Mouse (Mus musculus) activated CD4-positive, CD25-positive, alpha-beta regulatory T cell, adult 4 months (primary cell): ENCODE data around the gene Wdr93. TPM values are rescaled to one million over a fixed set of nuclear protein-coding genes. Genes with fewer than 3 reads are reported as not detected.

Experiments
- ATAC-seq: one replicate; pipeline ENCODE4 v1.8.0; 2017
- polyA plus RNA-seq, 2 experiments: library from polyadenylated mRNA; unstranded; fragments of 100-300 nt; shearing (Covaris generic); gene quantifications; one replicate each; pipeline ENCODE4 v1.2.1; 2017

Gene Wdr93
- polyA plus RNA-seq, 2 experiments from 2014 or later = 0.27 TPM; not detected in 1

DNA sequence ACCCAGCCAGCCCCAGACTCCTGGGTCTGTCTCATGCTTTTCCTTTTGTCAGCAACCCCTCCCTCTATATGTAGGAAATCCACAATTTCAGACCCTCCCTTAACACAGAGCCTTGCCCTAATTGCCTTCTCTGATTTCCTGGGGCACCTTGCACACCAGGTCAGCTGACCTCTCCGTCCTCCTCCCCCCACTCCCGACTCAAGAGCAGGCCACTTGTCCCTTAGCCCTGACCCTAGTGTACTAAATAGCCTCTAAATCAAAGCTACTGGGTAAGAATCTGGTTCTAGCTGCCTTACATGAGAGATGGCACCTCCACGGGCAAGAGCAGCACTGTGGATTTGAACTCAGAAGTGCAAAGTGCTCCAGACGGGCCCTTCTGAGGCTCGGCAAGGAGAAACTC is 59.1 kb downstream of the Wdr93 start:
- ATAC-seq = no peak

DNA sequence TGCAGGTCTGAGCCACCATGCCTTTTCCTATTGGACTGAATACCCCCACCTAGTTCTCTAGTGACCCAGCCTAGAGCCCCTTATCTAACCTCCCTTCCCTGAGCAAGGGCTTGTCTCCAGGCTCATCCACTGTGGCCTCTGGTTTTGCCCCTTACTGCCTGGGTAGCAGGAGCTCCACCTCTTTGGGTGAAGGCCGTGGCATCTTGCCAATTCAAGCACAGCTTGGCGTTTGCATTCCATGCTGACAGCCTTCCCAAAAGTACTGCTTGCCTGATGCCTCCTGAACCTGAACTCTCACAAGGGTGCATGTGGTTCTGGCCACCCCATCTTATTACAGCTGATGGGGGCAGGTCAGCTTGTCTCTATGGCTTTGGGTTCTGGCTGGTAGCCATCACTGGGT is 60.9 kb downstream of the Wdr93 start:
- ATAC-seq = no peak

DNA sequence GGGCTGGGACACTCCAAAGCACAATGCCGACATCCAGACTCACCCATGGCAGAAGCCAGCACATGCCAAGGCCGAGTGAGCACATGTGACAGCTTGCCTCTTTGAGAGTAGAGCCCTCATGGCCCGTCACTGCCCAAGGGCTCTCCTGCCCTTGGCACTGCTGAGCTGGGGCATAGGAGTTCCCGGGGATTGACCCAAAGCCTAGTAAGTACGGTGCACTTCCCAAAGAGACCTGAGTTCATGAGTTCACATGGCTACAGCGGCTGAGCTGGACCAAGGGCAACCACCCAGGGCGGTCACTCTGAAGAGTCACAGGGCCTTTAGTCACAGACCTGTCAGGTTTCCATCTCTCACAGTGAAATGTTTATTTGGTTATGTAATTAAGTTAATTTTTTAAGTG is 65.6 kb downstream of the Wdr93 start:
- ATAC-seq = no peak

DNA sequence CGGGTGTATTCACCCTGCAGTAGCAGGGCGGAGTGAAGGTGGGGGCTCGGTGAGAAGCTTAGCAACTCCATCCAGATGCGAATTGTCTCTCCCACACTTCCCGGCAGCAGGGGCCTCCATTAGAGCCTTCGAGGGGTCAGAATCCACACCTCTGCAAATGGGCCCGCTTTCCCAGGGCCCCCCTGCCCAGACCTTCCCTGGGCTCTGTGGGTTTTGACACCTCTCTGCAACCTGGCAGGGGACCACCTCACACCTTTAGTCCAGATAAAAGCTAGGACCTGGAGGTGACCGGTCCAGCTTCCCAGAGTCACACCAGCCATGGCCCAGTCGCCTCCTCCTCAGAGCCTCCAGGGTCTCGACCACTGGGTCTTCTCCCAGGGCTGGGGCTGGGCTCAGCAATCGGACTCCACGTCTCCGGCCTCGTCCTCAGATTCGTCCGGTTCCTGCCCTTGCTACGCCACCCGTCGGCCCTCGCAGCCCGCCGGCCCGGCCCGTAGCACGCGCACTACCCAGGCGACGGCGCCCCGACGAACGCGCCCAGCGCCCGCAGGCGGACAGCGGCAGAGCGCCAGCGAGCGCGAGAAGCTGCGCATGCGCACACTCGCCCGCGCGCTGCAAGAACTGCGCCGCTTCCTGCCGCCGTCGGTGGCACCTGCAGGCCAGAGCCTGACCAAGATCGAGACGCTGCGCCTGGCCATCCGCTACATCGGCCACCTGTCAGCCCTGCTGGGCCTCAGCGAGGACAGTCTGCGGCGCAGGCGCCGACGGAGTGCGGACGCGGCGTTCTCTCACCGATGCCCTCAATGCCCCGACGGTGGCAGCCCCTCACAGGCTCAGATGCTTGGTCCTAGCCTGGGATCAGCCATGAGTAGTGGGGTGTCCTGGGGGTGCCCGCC is 67.9 kb downstream of the Wdr93 start, which contains the start of gene Mesp2:
TSS of gene Mesp2 (plus strand) at position 117 of the 896 bp plus-strand sequence.
- ATAC-seq = peak; percentile 61

DNA sequence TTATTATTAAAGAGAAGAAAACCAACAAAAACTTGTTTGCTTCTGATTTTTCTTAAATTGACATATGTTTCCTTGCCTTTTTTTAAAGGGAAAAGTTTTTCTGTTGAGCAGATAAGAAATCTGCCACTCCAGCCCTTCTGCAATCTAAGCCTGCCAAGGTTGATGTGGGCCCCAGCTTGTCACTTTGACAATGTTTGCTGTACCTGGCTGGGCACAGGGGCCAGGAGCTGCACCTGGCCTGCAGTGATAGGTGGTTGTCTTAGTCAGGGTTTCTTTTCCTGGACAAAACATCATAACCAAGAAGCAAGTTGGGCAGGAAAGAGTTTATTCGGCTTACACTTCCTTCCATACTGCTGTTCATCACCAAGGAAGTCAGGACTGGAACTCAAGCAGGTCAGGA is 70.4 kb downstream of the Wdr93 start:
- no peak for ATAC-seq

DNA sequence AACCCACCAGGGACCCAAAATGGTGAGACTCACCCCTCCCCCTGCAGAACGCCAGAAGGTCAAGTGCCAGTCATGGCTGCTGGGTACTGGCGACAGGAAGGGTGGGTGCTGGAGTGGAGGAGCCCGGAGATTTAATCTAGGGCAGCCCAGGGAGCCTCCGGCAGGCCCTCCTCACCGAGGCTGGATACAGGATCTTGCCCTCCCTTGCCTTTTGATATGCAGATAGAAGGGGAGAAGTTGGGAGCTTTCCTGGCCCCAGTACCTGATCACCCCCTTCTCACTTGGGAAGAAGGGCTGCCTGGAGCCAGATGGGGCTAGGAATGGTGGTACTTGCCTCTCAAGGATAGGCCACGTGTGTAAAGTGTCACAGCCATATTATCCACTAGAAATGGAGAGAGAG is 75.4 kb downstream of the Wdr93 start:
- no peak for ATAC-seq

DNA sequence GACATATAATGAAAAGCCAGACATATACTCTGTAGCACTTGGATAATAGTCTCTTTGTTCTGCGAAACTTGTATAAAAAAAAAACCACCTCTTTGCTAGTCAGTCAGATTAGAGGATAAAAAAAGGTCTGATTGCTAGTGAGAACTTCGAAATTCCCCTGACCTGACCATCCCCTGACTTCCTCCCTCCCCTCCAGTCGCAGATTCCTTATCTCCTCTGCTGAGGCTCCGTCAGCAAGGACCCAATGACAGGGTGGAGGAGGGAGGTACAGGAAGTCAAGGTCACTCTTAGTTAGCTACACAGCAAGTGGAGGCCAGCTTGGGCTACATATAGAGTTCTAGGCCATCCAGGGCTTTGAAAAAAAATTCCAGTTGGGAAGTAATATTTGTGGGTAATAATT is 76.6 kb downstream of the Wdr93 start:
- no peak for ATAC-seq

DNA sequence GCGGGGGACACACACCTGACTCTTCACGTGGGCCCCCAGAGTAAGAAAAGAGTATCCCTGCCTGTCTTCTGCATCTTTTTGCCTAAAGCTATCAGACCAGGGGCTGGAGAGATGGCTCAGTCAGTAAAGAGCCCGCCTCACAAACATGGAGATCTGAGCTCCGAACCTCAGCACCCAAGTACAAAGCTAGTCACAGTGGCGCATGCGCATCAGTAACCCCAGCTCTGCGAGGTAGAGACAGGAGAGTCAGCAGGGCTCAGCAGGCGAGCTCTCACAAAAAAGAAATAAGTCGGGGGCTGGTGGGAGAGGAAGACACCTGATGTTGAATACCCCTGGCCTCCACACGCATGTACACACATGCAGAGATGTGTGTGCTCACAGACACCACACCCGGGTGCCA is 77.0 kb downstream of the Wdr93 start:
- no peak for ATAC-seq

DNA sequence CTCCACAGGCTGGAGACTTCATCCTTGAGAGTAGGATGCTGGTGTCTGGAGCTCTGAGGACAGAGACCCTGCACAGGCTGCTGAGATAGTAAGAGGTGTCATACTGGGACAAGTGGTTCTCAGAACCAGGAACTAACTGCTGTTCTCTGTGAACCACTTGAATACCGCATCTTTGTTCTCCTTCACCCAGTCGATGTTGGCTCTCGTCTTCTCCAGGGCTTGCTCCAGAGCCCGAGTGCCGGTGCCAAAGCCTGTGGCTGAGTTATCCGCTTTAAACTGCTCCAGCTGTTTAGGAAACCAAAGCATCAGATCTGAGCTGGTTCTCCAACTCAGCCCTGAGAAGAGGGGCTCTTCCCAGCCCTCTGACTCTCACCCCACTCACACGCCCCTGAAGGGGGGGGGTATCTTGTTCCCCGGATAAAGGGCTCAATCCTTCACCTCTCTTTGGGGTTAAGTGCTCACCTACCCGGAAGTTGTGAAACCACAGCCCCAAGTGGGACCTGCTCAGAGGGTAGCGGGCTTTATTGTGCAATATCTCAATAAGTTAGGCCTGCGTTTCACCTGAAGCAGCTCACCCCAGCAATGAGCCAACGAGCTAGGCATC is 79.2 kb downstream of the Wdr93 start:
- ATAC-seq = no peak

DNA sequence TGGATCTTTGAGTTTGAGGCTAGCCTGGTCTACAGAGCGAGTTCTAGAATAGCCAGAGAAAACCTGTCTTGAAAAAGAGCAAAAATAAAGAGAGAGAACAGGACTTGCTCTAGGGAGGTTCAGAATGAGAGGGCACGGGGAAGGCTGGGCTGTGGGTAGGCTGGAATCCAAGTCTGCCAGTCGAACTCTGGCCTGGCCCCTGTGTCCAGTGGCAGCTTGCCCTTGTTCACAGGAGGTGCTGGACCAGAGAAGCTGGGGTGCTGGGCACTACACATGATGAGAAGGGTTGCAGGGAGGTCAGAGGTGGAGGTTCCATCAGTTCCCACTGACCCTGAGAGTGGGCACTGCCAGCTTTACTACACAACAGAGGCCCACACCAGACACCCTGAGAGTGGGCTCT is 85.4 kb downstream of the Wdr93 start:
- no peak for ATAC-seq

DNA sequence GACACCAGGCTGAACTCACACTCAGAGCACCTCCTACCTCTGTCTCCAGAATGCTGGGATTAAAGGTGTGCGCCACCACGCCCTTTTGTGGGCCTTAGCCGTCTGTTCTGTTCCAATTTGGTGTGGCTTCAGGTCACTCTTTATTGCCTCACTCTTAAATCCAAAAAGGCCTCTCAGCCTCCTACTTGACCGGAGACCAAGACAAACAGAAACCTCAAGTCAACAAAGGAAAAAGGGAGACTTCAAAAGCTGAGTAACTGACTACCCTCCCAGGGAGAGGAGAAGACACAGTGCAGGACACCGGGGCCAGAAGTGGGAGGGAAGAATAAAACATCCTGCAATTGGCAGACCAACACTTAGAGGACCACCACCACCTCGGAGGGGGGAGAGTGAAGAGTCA is 88.2 kb downstream of the Wdr93 start:
- ATAC-seq = no peak

DNA sequence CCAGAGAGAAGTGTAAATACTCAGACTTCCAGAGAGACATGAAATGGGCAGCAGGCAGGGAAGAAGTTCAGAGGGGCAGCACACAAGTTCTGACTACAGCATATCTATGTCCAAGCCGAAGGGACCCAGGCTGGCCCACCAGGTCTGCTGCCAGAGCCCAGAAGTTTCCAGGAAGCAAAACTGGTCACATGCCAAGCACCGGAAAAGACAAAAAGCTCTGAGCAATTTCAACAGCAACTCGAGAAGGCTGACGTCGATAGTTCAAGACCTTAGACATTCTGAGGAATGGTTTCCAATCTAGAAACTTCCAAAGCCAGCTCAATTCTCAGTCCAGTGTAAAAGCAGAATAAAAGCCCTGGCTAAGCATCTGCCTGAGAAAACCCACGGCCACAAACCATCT is 88.6 kb downstream of the Wdr93 start:
- no peak for ATAC-seq

DNA sequence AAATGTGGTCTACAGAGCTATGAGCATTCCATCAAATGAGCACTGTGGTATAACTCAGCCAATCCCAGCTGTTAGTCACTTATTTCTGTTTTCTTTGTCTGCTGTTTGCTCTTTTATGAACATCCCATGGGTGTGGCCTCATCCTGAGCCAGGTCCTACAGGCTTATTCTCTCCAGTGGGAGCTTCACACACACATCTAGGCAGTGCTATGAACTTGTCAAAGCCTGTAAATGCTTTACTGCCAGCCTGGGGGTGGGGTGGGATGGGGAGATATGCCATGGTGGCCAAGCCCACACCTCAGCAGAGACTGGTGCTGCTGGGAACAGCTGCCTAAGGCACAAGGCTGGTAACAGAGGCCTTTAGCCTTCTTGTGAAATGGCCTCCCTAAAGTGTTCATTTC is 90.0 kb downstream of the Wdr93 start:
- ATAC-seq = no peak

DNA sequence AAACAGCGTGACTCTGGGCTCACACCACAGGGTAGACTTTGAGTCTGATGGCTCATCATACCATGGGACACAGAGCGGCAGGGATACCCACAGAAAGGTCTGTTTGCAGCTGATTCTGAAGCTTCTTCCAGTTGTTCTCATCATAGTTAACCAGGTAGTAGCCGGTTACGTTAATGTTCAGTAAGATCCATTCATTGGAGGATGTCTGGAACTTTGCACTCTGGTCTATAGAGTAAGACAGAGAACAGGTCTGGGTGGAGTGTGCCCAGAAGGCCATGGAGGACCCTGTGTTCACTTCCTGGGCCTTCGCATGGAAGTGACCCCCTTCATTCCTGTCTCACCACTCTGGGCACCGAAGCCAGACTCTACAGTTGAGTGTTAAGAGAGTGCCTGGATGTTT is 92.2 kb downstream of the Wdr93 start:
- ATAC-seq = no peak

Other genes with a start within 250 kb of the Wdr93 start
- not detected for gene Rhcg, start 125.5 kb upstream of the Wdr93 start, polyA plus RNA-seq
- gene Ticrr, start 83.0 kb upstream of the Wdr93 start, polyA plus RNA-seq = 1 to 10 TPM; 1.9 to 2.3 TPM
- gene Kif7, start 27.4 kb upstream of the Wdr93 start, polyA plus RNA-seq = under 1 TPM; 0.29 to 0.74 TPM
- not detected for gene Plin1, start 10.3 kb upstream of the Wdr93 start, polyA plus RNA-seq
- 1 to 10 TPM; 2.6 to 2.7 TPM for gene Pex11a, start within 50 bp of the Wdr93 start, polyA plus RNA-seq
- gene Mesp1, start 50.6 kb downstream of the Wdr93 start, polyA plus RNA-seq = not detected
- not detected for gene Mesp2, start 67.6 kb downstream of the Wdr93 start, polyA plus RNA-seq
- gene Anpep, start 117.9 kb downstream of the Wdr93 start, polyA plus RNA-seq = not detected
- 10 to 100 TPM; 26.1 to 34.1 TPM for gene Ap3s2, start 177.5 kb downstream of the Wdr93 start, polyA plus RNA-seq
- gene Arpin, start 192.2 kb downstream of the Wdr93 start, polyA plus RNA-seq = not detected